Mouse (Mus musculus) thymus, adult 2 months (tissue): ENCODE measurements at regions not wholly inside any gene's neighbourhood (a gene's known extent, or its start where the extent isn't known, plus 50 kb on each side); places are given as distances from the start of the nearest gene placed in this dataset.

Source experiments
- DNase-seq: peaks from one replicate; pipeline ENCODE4 v3.0.0; 2021
- H3K27ac ChIP-seq: fragments of 200-500 bp; 2 replicates; pipeline ENCODE4 v1.5.1; 2012; ENCODE audit warnings: low read length, control low read depth; ENCODE audit not compliant: control insufficient read depth, insufficient read depth
- H3K27me3 ChIP-seq: fragments of 200-500 bp; 2 replicates; pipeline ENCODE4 v1.6.1; 2012; ENCODE audit warnings: mild to moderate bottlenecking, low read length, moderate library complexity, mixed read lengths; ENCODE audit not compliant: control insufficient read depth, insufficient read depth
- H3K36me3 ChIP-seq: fragments of 200-500 bp; 2 replicates; pipeline ENCODE4 v1.6.1; 2012; ENCODE audit warnings: mild to moderate bottlenecking, low read length, moderate library complexity; ENCODE audit not compliant: control insufficient read depth, insufficient read depth
- H3K4me1 ChIP-seq: fragments of 200-500 bp; replicated peaks from 2 replicates; pipeline ENCODE4 v1.6.1; 2012; ENCODE audit warnings: low read length; ENCODE audit not compliant: control insufficient read depth, insufficient read depth
- H3K4me3 ChIP-seq: fragments of 200-500 bp; 2 replicates; pipeline ENCODE4 v1.5.1; 2012; ENCODE audit warnings: mild to moderate bottlenecking, low read length, control low read depth, moderate library complexity; ENCODE audit not compliant: control insufficient read depth, insufficient read depth
- CTCF ChIP-seq: fragments of 200-500 bp; IDR thresholded peaks from 2 replicates; pipeline ENCODE4 v1.5.1; 2012; ENCODE audit warnings: mild to moderate bottlenecking, control low read depth, low read length, moderate library complexity, borderline replicate concordance; ENCODE audit not compliant: control insufficient read depth, poor library complexity, insufficient read depth; ENCODE audit errors: extremely low read depth
- POLR2A ChIP-seq: fragments of 200-500 bp; IDR thresholded peaks from 2 replicates; pipeline ENCODE4 v1.6.1; 2012; ENCODE audit warnings: mild to moderate bottlenecking, low read length, control low read depth, moderate library complexity; ENCODE audit not compliant: control insufficient read depth, poor library complexity, insufficient read depth; ENCODE audit errors: extremely low read depth
- WGBS: fragments of 180-500 bp; shearing (Covaris S2); methylation state at CpG from one replicate; pipeline ENCODE4 v1.1.7; 2018; 5-methylcytosine and 5-hydroxymethylcytosine counted together

GRCm38 (mm10) chr7:136213057-136213961 is 497.1 kb upstream of the Mki67 start:
- WGBS, result 85% methylated on average over 11 of the region's 11 CpGs
- TF ChIP-seq POLR2A (no peak), CTCF (no peak)
- peaks cover 2% of the 10 kb centered on the region; the same call in 1 of the 2 replicates for H3K4me1 ChIP-seq
- H3K27ac ChIP-seq, result no peak overlapping the region
- H3K27me3 ChIP-seq, result no peaks in the 10 kb centered on the region
- DNase-seq, result no peak
- no peak overlapping the region for H3K4me3 ChIP-seq
- no peaks in the 10 kb centered on the region for H3K36me3 ChIP-seq

GRCm38 (mm10) chr7:136213962-136214308 is 497.8 kb upstream of the Mki67 start:
- WGBS, result 85% methylated on average over 3 of the region's 3 CpGs
- H3K27ac ChIP-seq, result no peak overlapping the region
- DNase-seq, result no peak
- TF ChIP-seq CTCF (no peak), POLR2A (no peak)
- no peak overlapping the region for H3K4me3 ChIP-seq
- H3K4me1 ChIP-seq, result peaks cover 2% of the 10 kb centered on the region; the same call in 1 of the 2 replicates
- no peaks in the 10 kb centered on the region for H3K27me3 ChIP-seq
- no peaks in the 10 kb centered on the region for H3K36me3 ChIP-seq

- WGBS, result 84% methylated on average over 4 of the region's 4 CpGs
- no peak for TF ChIP-seq POLR2A
- no peak for TF ChIP-seq CTCF
These were observed 498.3 kb upstream of the Mki67 start for GRCm38 (mm10) chr7:136214415-136214814.

GRCm38 (mm10) chr7:136216734-136217133 is 500.6 kb upstream of the Mki67 start:
- H3K4me3 ChIP-seq, result no peak overlapping the region
- 0 out of 2 replicates have a peak, but pooled peaks cover 2% of the 10 kb centered on the region for H3K4me1 ChIP-seq
- no peaks in the 10 kb centered on the region for H3K27me3 ChIP-seq
- no peak for DNase-seq
- H3K36me3 ChIP-seq, result no peaks in the 10 kb centered on the region
- TF ChIP-seq POLR2A, result no peak
- TF ChIP-seq CTCF, result no peak
- H3K27ac ChIP-seq, result no peak overlapping the region

More at GRCm38 (mm10) chr7:136214415-136214814, 498.3 kb upstream of the Mki67 start:
- DNase-seq, result no peak
- Histone ChIP-seq H3K36me3 (no peaks in the 10 kb centered on the region), H3K27ac (no peak overlapping the region), H3K27me3 (no peaks in the 10 kb centered on the region), H3K4me3 (no peak overlapping the region), H3K4me1 (peaks cover 2% of the 10 kb centered on the region; the same call in 1 of the 2 replicates)

- 62% methylated on average over 14 of the region's 14 CpGs for WGBS
- no peaks in the 10 kb centered on the region for H3K27me3 ChIP-seq
These were observed 503.5 kb upstream of the Mki67 start for GRCm38 (mm10) chr7:136219564-136220244.

GRCm38 (mm10) chr7:136220245-136221167 is 504.3 kb upstream of the Mki67 start:
- WGBS, result 54% methylated on average over 5 of the region's 5 CpGs
- no peak for DNase-seq
- Histone ChIP-seq H3K4me1 (no peaks in the 10 kb centered on the region), H3K27me3 (no peaks in the 10 kb centered on the region), H3K27ac (no peak overlapping the region), H3K4me3 (no peak overlapping the region), H3K36me3 (no peaks in the 10 kb centered on the region)
- TF ChIP-seq CTCF, result no peak
- no peak for TF ChIP-seq POLR2A

More at GRCm38 (mm10) chr7:136219564-136220244, 503.5 kb upstream of the Mki67 start:
- no peak for TF ChIP-seq POLR2A
- no peak for TF ChIP-seq CTCF
- Histone ChIP-seq H3K4me3 (no peak overlapping the region), H3K36me3 (no peaks in the 10 kb centered on the region), H3K4me1 (no peaks in the 10 kb centered on the region), H3K27ac (no peak overlapping the region)
- no peak for DNase-seq
